Mouse (Mus musculus): ENCODE measurements around the gene Opn5. TPM values are rescaled to one million over a fixed set of nuclear protein-coding genes. Genes with fewer than 3 reads are reported as not detected.

Opn5 gene
- polyA plus RNA-seq, 1 experiment from 2014 or later, result not detected

DNA sequence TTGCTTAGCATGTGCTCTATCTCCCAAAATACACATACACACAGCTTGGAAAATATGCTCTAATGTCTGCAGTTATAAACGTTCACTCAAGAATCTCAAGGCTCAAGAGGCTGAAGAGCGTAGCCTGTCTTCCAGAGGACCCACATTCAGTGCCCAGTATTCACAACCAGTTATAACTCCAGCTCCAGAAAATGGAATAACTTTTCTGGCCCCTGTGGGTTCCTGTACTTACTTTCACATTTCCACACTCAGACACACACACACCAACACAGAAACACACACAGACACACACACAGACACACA is 28.2 kb downstream of the Opn5 start:
- Histone ChIP-seq H3K4me1 (ENCODE audit: control insufficient read depth, insufficient read depth, low read length) (no peaks in the 10 kb centered on the region), H3K27ac (replicated peaks; ENCODE audit: low read depth, low read length) (no peak overlapping the region), H3K9me3 (ENCODE audit: control insufficient read depth, low read length) (no peaks in the 10 kb centered on the region), H3K4me3 (ENCODE audit: low read depth, low read length) (no peak overlapping the region), H3K27me3 (ENCODE audit: control insufficient read depth, insufficient read depth, low read length) (no peaks in the 10 kb centered on the region), H3K36me3 (ENCODE audit: control insufficient read depth, insufficient read depth, low read length) (no peaks in the 10 kb centered on the region), H3K9ac (ENCODE audit: low read length) (no peak overlapping the region), H3K4me2 (ENCODE audit: low read depth, severe bottlenecking) (no peak overlapping the region)
- DNase-seq (ENCODE audit: low spot score) (no peak), ATAC-seq (ENCODE audit: insufficient number of reproducible peaks, low FRiP score, low TSS enrichment, low read depth) (no peak)
- 95% methylated on average over 2 of the region's 2 CpGs for WGBS

DNA sequence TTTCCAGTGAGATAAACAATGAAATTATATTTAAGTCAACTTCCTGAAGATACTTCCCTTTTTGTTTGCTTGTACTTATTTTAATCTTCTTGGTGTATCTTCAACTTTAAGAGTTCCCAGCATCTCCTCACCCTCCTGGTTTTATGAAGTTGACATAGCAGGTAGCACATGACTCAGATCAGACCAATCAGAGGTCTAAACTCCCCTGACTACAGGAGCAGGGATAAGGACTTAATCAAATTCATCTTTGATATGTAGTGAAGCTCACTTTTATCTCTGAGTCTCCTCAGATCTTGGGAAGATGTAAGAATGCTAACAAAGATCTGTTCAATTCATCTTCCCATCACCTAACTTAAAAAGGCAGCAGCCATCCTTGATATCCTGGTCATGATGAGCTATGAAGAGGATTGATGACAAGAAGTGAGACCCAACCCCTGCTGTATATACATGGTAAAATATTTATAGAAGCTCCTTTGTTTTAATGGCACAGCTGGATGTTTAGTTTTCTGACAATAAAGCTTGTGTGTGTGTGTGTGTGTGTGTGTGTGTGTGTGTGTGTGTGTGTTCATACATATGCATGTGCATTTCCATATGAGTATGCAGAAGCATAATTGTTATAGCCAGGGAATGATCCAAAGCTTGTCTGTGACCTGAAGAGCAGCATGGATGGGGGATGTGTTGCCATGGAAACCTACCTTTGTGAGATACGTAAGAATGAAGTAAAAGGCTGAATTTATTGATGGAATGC is 28.7 kb downstream of the Opn5 start:
- Histone ChIP-seq H3K36me3 (ENCODE audit: control insufficient read depth, insufficient read depth, low read length) (no peaks in the 10 kb centered on the region), H3K4me3 (ENCODE audit: low read depth, low read length) (no peak overlapping the region), H3K27me3 (ENCODE audit: control insufficient read depth, insufficient read depth, low read length) (no peaks in the 10 kb centered on the region), H3K9ac (ENCODE audit: low read length) (no peak overlapping the region), H3K4me2 (ENCODE audit: low read depth, severe bottlenecking) (no peak overlapping the region), H3K4me1 (ENCODE audit: control insufficient read depth, insufficient read depth, low read length) (no peaks in the 10 kb centered on the region), H3K27ac (replicated peaks; ENCODE audit: low read depth, low read length) (no peak overlapping the region), H3K9me3 (ENCODE audit: control insufficient read depth, low read length) (no peaks in the 10 kb centered on the region)
- 77% methylated on average over 1 of the region's 1 CpGs for WGBS
- ATAC-seq (ENCODE audit: insufficient number of reproducible peaks, low FRiP score, low TSS enrichment, low read depth) (no peak), DNase-seq (ENCODE audit: low spot score) (no peak)

DNA sequence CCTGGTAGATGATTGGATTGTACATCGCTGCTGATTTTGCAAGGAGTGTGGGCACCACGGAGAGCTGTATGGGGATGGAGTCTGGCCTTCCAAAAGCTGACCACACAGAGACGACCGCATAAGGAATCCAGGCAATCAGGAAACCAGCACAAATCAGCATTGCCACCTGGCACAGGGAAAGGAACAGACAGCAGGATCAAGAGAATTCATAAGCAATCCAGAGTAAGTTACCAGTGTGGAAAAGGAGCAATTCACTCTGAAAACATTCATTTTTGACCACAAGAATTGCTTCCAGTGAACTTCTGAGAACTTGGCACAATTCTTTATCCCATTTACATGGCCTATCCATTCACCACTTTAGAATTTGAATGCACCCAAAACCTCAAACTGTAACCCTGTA is 30.6 kb downstream of the Opn5 start:
- H3K9ac ChIP-seq (ENCODE audit: low read length), result no peak overlapping the region
- WGBS, result 79% methylated on average over 4 of the region's 4 CpGs
- H3K9me3 ChIP-seq (ENCODE audit: control insufficient read depth, low read length), result no peaks in the 10 kb centered on the region
- no peak overlapping the region for H3K4me3 ChIP-seq (ENCODE audit: low read depth, low read length)
- H3K27me3 ChIP-seq (ENCODE audit: control insufficient read depth, insufficient read depth, low read length), result no peaks in the 10 kb centered on the region
- no peaks in the 10 kb centered on the region for H3K36me3 ChIP-seq (ENCODE audit: control insufficient read depth, insufficient read depth, low read length)
- H3K27ac ChIP-seq (replicated peaks; ENCODE audit: low read depth, low read length), result no peak overlapping the region
- H3K4me2 ChIP-seq (ENCODE audit: low read depth, severe bottlenecking), result no peak overlapping the region
- DNase-seq (ENCODE audit: low spot score) (no peak), ATAC-seq (ENCODE audit: insufficient number of reproducible peaks, low FRiP score, low TSS enrichment, low read depth) (no peak)
- no peaks in the 10 kb centered on the region for H3K4me1 ChIP-seq (ENCODE audit: control insufficient read depth, insufficient read depth, low read length)

DNA sequence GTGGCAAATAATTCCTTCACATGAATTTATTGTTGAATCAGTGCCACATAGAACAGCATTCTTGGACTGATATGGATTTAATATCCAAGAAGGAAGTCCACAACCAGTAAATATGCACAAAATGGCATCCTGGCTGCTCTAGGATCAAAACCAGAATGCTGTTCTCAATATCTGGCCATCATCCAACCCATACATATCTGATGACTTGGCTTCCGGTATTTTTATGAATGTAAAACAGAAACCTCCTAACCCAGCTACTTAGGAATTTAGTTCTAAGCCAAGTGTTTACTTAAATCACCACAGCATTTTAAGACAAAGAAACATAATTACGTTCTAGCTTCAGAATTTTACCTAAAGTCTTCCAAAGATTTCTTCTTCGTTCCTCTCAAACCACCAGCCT is 31.0 kb downstream of the Opn5 start:
- Histone ChIP-seq H3K9me3 (ENCODE audit: control insufficient read depth, low read length) (no peaks in the 10 kb centered on the region), H3K36me3 (ENCODE audit: control insufficient read depth, insufficient read depth, low read length) (no peaks in the 10 kb centered on the region), H3K9ac (ENCODE audit: low read length) (no peak overlapping the region), H3K27ac (replicated peaks; ENCODE audit: low read depth, low read length) (no peak overlapping the region), H3K27me3 (ENCODE audit: control insufficient read depth, insufficient read depth, low read length) (no peaks in the 10 kb centered on the region), H3K4me2 (ENCODE audit: low read depth, severe bottlenecking) (no peak overlapping the region), H3K4me1 (ENCODE audit: control insufficient read depth, insufficient read depth, low read length) (no peaks in the 10 kb centered on the region), H3K4me3 (ENCODE audit: low read depth, low read length) (no peak overlapping the region)
- no peak for DNase-seq (ENCODE audit: low spot score)
- no peak for ATAC-seq (ENCODE audit: insufficient number of reproducible peaks, low FRiP score, low TSS enrichment, low read depth)
- WGBS, result 93% methylated on average over 3 of the region's 3 CpGs

DNA sequence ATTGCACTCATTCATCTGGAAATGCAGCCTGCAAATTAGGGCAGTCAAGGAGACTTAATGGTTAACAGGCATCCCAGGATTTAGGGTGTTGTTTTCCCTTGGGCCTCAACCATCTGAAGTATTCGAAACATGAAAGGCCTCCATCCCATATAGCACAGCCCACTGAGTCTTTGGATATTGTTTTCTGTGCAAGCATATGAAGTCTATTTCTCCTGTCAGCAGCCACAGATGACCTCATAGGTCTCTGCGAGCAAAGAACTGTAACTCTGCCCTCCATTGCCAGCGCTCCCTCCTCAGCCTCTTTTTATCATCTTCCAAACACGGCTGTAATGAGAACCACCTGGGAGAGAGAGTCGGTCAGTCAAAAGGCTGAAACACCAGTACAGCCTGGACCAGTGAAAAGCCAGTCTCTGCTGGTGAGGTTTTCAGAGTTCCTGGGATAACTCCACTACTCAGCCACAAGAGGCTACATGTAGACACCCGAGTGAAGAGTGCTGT is 34.5 kb downstream of the Opn5 start:
- Histone ChIP-seq H3K27ac (replicated peaks; ENCODE audit: low read depth, low read length) (peak overlapping the region; percentile 55), H3K4me3 (ENCODE audit: low read depth, low read length) (no peak overlapping the region), H3K36me3 (ENCODE audit: control insufficient read depth, insufficient read depth, low read length) (no peaks in the 10 kb centered on the region), H3K27me3 (ENCODE audit: control insufficient read depth, insufficient read depth, low read length) (no peaks in the 10 kb centered on the region), H3K9ac (ENCODE audit: low read length) (no peak overlapping the region), H3K4me1 (ENCODE audit: control insufficient read depth, insufficient read depth, low read length) (no peaks in the 10 kb centered on the region), H3K9me3 (ENCODE audit: control insufficient read depth, low read length) (no peaks in the 10 kb centered on the region), H3K4me2 (ENCODE audit: low read depth, severe bottlenecking) (no peak overlapping the region)
- DNase-seq (ENCODE audit: low spot score), result peak; percentile 81
- ATAC-seq (ENCODE audit: insufficient number of reproducible peaks, low FRiP score, low TSS enrichment, low read depth), result peak; percentile 95
- WGBS, result 5% methylated on average over 6 of the region's 6 CpGs

DNA sequence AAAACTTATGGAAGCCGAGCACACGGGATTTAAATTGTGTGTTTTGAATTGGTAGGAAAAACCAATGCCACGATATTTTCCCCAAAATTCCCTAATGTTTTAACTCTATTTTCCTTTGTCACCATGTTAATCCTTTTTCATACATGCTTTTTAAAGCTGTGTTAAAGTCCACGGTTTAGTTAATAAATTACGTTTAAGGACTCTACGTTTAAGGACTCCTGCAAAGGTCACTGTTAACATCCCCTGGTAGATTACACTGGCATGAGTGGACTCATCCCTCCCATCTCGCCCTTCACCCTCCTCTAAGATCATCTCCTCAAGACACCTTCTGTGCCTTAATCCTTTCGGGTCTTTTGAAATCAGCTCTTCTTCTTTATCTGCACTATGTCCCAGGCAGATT is 37.4 kb downstream of the Opn5 start:
- no peak overlapping the region for H3K27ac ChIP-seq (replicated peaks; ENCODE audit: low read depth, low read length)
- H3K9me3 ChIP-seq (ENCODE audit: control insufficient read depth, low read length), result no peaks in the 10 kb centered on the region
- H3K27me3 ChIP-seq (ENCODE audit: control insufficient read depth, insufficient read depth, low read length), result no peaks in the 10 kb centered on the region
- no peaks in the 10 kb centered on the region for H3K36me3 ChIP-seq (ENCODE audit: control insufficient read depth, insufficient read depth, low read length)
- no peak overlapping the region for H3K9ac ChIP-seq (ENCODE audit: low read length)
- DNase-seq (ENCODE audit: low spot score) (no peak), ATAC-seq (ENCODE audit: insufficient number of reproducible peaks, low FRiP score, low TSS enrichment, low read depth) (no peak)
- no peak overlapping the region for H3K4me2 ChIP-seq (ENCODE audit: low read depth, severe bottlenecking)
- no peaks in the 10 kb centered on the region for H3K4me1 ChIP-seq (ENCODE audit: control insufficient read depth, insufficient read depth, low read length)
- no peak overlapping the region for H3K4me3 ChIP-seq (ENCODE audit: low read depth, low read length)
- 90% methylated on average over 8 of the region's 8 CpGs for WGBS

DNA sequence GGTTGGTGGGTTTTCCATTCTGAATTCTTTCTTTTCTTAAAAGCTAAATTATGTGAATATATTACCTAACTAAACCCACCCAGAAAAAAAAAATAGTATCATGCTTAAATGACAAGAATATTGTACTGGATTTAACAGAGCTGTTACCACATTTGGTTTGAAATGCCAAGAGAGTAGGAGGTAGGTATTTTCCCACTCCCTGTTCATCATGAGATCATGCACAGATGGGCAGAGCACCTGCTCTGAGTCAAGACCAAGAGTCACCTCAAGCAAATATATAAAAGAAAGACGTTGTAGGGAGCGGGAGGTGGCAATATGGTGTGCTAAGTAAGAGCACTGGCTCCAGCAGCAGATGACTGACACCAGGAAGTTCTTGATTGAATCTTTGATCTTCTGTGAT is 61.6 kb downstream of the Opn5 start:
- H3K4me3 ChIP-seq (ENCODE audit: low read depth, low read length), result no peak overlapping the region
- no peak overlapping the region for H3K27ac ChIP-seq (replicated peaks; ENCODE audit: low read depth, low read length)
- ATAC-seq (ENCODE audit: insufficient number of reproducible peaks, low FRiP score, low TSS enrichment, low read depth) (no peak), DNase-seq (ENCODE audit: low spot score) (no peak)
- no peaks in the 10 kb centered on the region for H3K4me1 ChIP-seq (ENCODE audit: control insufficient read depth, insufficient read depth, low read length)
- no peaks in the 10 kb centered on the region for H3K27me3 ChIP-seq (ENCODE audit: control insufficient read depth, insufficient read depth, low read length)
- H3K9ac ChIP-seq (ENCODE audit: low read length), result no peak overlapping the region
- no peaks in the 10 kb centered on the region for H3K36me3 ChIP-seq (ENCODE audit: control insufficient read depth, insufficient read depth, low read length)
- no peaks in the 10 kb centered on the region for H3K9me3 ChIP-seq (ENCODE audit: control insufficient read depth, low read length)
- 93% methylated on average over 2 of the region's 2 CpGs for WGBS
- H3K4me2 ChIP-seq (ENCODE audit: low read depth, severe bottlenecking), result no peak overlapping the region

DNA sequence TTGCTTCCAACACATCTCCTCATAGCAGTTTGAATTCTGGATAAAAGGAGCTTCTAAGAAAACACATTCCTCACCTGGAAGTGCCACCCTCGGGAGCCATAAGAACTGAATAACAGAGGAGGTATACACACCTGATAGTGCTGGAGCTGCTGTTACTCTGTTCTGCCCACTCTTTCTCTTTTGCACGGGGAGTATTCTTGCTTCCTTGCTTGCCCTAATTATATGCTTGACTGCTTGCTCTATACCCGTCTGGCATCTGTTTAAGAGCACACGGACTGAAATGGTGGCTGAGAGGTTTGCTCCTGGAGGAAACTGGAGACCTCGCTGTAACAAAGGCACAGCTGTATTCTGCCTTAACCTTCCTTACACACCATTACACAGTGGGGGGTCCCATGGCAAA is 81.0 kb downstream of the Opn5 start:
- H3K27ac ChIP-seq (replicated peaks; ENCODE audit: low read depth, low read length), result no peak overlapping the region
- H3K4me1 ChIP-seq (ENCODE audit: control insufficient read depth, insufficient read depth, low read length), result no peaks in the 10 kb centered on the region
- H3K9ac ChIP-seq (ENCODE audit: low read length), result no peak overlapping the region
- no peaks in the 10 kb centered on the region for H3K27me3 ChIP-seq (ENCODE audit: control insufficient read depth, insufficient read depth, low read length)
- H3K9me3 ChIP-seq (ENCODE audit: control insufficient read depth, low read length), result no peaks in the 10 kb centered on the region
- 55% methylated on average over 5 of the region's 5 CpGs for WGBS
- H3K4me3 ChIP-seq (ENCODE audit: low read depth, low read length), result no peak overlapping the region
- 0 out of 2 replicates have a peak, but pooled peaks have one; percentile 44 for ATAC-seq (ENCODE audit: insufficient number of reproducible peaks, low FRiP score, low TSS enrichment, low read depth)
- DNase-seq (ENCODE audit: low spot score), result no peak
- no peak overlapping the region for H3K4me2 ChIP-seq (ENCODE audit: low read depth, severe bottlenecking)
- H3K36me3 ChIP-seq (ENCODE audit: control insufficient read depth, insufficient read depth, low read length), result no peaks in the 10 kb centered on the region

All from limb, embryonic 11.5 days (tissue).